Mouse (Mus musculus) hindbrain, embryonic 14.5 days (tissue): ENCODE measurements at regions not wholly inside any gene's neighbourhood (a gene's known extent, or its start where the extent isn't known, plus 50 kb on each side); places are given as distances from the start of the nearest gene placed in this dataset.

ENCODE experiments used
- ATAC-seq: fragments of 200-750 bp; cut with Nextera tagmentation; 2 replicates; pipeline ENCODE4 v1.8.0; 2017; ENCODE audit warnings: moderate number of reproducible peaks, mild to moderate bottlenecking, moderate TSS enrichment, moderate library complexity; ENCODE audit not compliant: low FRiP score
- DNase-seq: peaks from one replicate; pipeline ENCODE4 v3.0.0-alpha.2; 2015; ENCODE audit warnings: low spot score
- H3K27ac ChIP-seq: fragments of 300-500 bp; sonication (generic); 2 replicates; pipeline ENCODE4 v1.5.1; 2014; ENCODE audit warnings: mild to moderate bottlenecking, moderate library complexity
- H3K27me3 ChIP-seq: fragments of 300-500 bp; sonication (generic); 2 replicates; pipeline ENCODE4 v1.6.1; 2014; ENCODE audit warnings: mild to moderate bottlenecking, low read length, mixed read lengths; ENCODE audit not compliant: control insufficient read depth, insufficient read depth
- H3K36me3 ChIP-seq: fragments of 300-500 bp; sonication (generic); replicated peaks from 2 replicates; pipeline ENCODE4 v1.6.1; 2014; ENCODE audit not compliant: control insufficient read depth, insufficient read depth
- H3K4me1 ChIP-seq: fragments of 300-500 bp; sonication (generic); replicated peaks from 2 replicates; pipeline ENCODE4 v1.6.1; 2014; ENCODE audit warnings: antibody characterized with exemption, low read length, mixed read lengths; ENCODE audit not compliant: control insufficient read depth, insufficient read depth
- H3K4me2 ChIP-seq: fragments of 300-500 bp; sonication (generic); replicated peaks from 2 replicates; pipeline ENCODE4 v1.6.1; 2014; ENCODE audit warnings: mild to moderate bottlenecking, moderate library complexity
- H3K4me3 ChIP-seq: fragments of 300-500 bp; sonication (generic); replicated peaks from 2 replicates; pipeline ENCODE4 v1.5.1; 2014; ENCODE audit warnings: mild to moderate bottlenecking, low read length
- H3K9ac ChIP-seq: fragments of 300-500 bp; sonication (generic); 2 replicates; pipeline ENCODE4 v1.6.1; 2014
- H3K9me3 ChIP-seq: fragments of 300-500 bp; sonication (generic); 2 replicates; pipeline ENCODE4 v1.6.1; 2016; ENCODE audit warnings: low read length; ENCODE audit not compliant: control insufficient read depth
- WGBS: fragments of 180-500 bp; shearing (Covaris S2); extraction: QIAGEN DNeasy Blood & Tissue Kit; methylation state at CpG from one replicate; pipeline ENCODE4 v1.1.7; 2014; 5-methylcytosine and 5-hydroxymethylcytosine counted together

- no peak overlapping the region for H3K4me2 ChIP-seq
- H3K4me1 ChIP-seq: no peaks in the 10 kb centered on the region
- H3K27me3 ChIP-seq: no peaks in the 10 kb centered on the region
- H3K36me3 ChIP-seq: no peaks in the 10 kb centered on the region
- no peak overlapping the region for H3K9ac ChIP-seq
- H3K9me3 ChIP-seq: no peaks in the 10 kb centered on the region
- ATAC-seq (no peak), DNase-seq (no peak)
- no peak overlapping the region for H3K4me3 ChIP-seq
- 93% methylated on average over 7 of the region's 7 CpGs for WGBS
- no peak overlapping the region for H3K27ac ChIP-seq
Measured at GRCm38 (mm10) chr12:54446356-54446755, 210.0 kb downstream of the Sptssa start.

- H3K4me2 ChIP-seq: no peak overlapping the region
- no peaks in the 10 kb centered on the region for H3K27me3 ChIP-seq
- H3K9ac ChIP-seq: no peak overlapping the region
- H3K36me3 ChIP-seq: no peaks in the 10 kb centered on the region
- H3K9me3 ChIP-seq: no peaks in the 10 kb centered on the region
- H3K27ac ChIP-seq: no peak overlapping the region
- no peak overlapping the region for H3K4me3 ChIP-seq
- ATAC-seq (no peak), DNase-seq (no peak)
- no peaks in the 10 kb centered on the region for H3K4me1 ChIP-seq
- 45% methylated on average over 4 of the region's 4 CpGs for WGBS
Measured at GRCm38 (mm10) chr12:54444416-54444815, 212.0 kb downstream of the Sptssa start.

- Histone ChIP-seq H3K9me3 (no peaks in the 10 kb centered on the region), H3K4me1 (no peaks in the 10 kb centered on the region), H3K27ac (no peak overlapping the region), H3K36me3 (no peaks in the 10 kb centered on the region), H3K9ac (no peak overlapping the region), H3K4me3 (no peak overlapping the region), H3K27me3 (no peaks in the 10 kb centered on the region), H3K4me2 (no peak overlapping the region)
- 74% methylated on average over 2 of the region's 2 CpGs for WGBS
- no peak for ATAC-seq
- no peak for DNase-seq
Measured at GRCm38 (mm10) chr12:54443285-54443684, 213.1 kb downstream of the Sptssa start.

GRCm38 (mm10) chr12:54442408-54442807 lies 214.0 kb downstream of the Sptssa start:
- no peaks in the 10 kb centered on the region for H3K27me3 ChIP-seq
- H3K36me3 ChIP-seq: no peaks in the 10 kb centered on the region
- no peak for ATAC-seq
- no peak overlapping the region for H3K4me3 ChIP-seq
- H3K4me1 ChIP-seq: no peaks in the 10 kb centered on the region
- no peak for DNase-seq
- no peak overlapping the region for H3K27ac ChIP-seq
- no peak overlapping the region for H3K9ac ChIP-seq
- H3K9me3 ChIP-seq: no peaks in the 10 kb centered on the region
- no peak overlapping the region for H3K4me2 ChIP-seq
- WGBS: 78% methylated on average over 11 of the region's 11 CpGs

- no peak overlapping the region for H3K4me2 ChIP-seq
- H3K36me3 ChIP-seq: no peaks in the 10 kb centered on the region
- no peaks in the 10 kb centered on the region for H3K9me3 ChIP-seq
- no peaks in the 10 kb centered on the region for H3K4me1 ChIP-seq
- ATAC-seq (no peak), DNase-seq (no peak)
- H3K27me3 ChIP-seq: no peaks in the 10 kb centered on the region
- no peak overlapping the region for H3K4me3 ChIP-seq
- no peak overlapping the region for H3K27ac ChIP-seq
- 85% methylated on average over 6 of the region's 6 CpGs for WGBS
- no peak overlapping the region for H3K9ac ChIP-seq
Measured at GRCm38 (mm10) chr12:54440851-54441593, 215.4 kb downstream of the Sptssa start.

GRCm38 (mm10) chr12:54438793-54439192 lies 217.6 kb downstream of the Sptssa start:
- H3K36me3 ChIP-seq: no peaks in the 10 kb centered on the region
- no peak overlapping the region for H3K27ac ChIP-seq
- H3K27me3 ChIP-seq: no peaks in the 10 kb centered on the region
- no peaks in the 10 kb centered on the region for H3K4me1 ChIP-seq
- DNase-seq (no peak), ATAC-seq (no peak)
- 86% methylated on average over 4 of the region's 4 CpGs for WGBS
- H3K9ac ChIP-seq: no peak overlapping the region
- no peak overlapping the region for H3K4me2 ChIP-seq
- H3K4me3 ChIP-seq: no peak overlapping the region
- no peaks in the 10 kb centered on the region for H3K9me3 ChIP-seq

- H3K9me3 ChIP-seq: no peaks in the 10 kb centered on the region
- H3K9ac ChIP-seq: no peak overlapping the region
- no peak for DNase-seq
- 88% methylated on average over 6 of the region's 6 CpGs for WGBS
- H3K4me3 ChIP-seq: no peak overlapping the region
- H3K36me3 ChIP-seq: no peaks in the 10 kb centered on the region
- H3K4me2 ChIP-seq: no peak overlapping the region
- H3K27ac ChIP-seq: no peak overlapping the region
- ATAC-seq: no peak
- H3K4me1 ChIP-seq: no peaks in the 10 kb centered on the region
- no peaks in the 10 kb centered on the region for H3K27me3 ChIP-seq
Measured at GRCm38 (mm10) chr12:54425236-54425635, 221.6 kb upstream of the Egln3 start.

GRCm38 (mm10) chr12:54414829-54415228 lies 211.2 kb upstream of the Egln3 start:
- Histone ChIP-seq H3K4me1 (0 out of 2 replicates have a peak, but pooled peaks cover 4% of the 10 kb centered on the region), H3K36me3 (no peaks in the 10 kb centered on the region), H3K9ac (no peak overlapping the region), H3K27ac (no peak overlapping the region), H3K4me2 (no peak overlapping the region), H3K27me3 (no peaks in the 10 kb centered on the region), H3K9me3 (no peaks in the 10 kb centered on the region), H3K4me3 (no peak overlapping the region)
- 50% methylated on average over 1 of the region's 1 CpGs for WGBS
- DNase-seq (no peak), ATAC-seq (no peak)

GRCm38 (mm10) chr12:54414201-54414600 lies 210.5 kb upstream of the Egln3 start:
- ATAC-seq: no peak
- 88% methylated on average over 5 of the region's 5 CpGs for WGBS
- H3K9ac ChIP-seq: no peak overlapping the region
- H3K4me3 ChIP-seq: no peak overlapping the region
- H3K27me3 ChIP-seq: no peaks in the 10 kb centered on the region
- no peak overlapping the region for H3K27ac ChIP-seq
- H3K36me3 ChIP-seq: no peaks in the 10 kb centered on the region
- DNase-seq: no peak
- no peak overlapping the region for H3K4me2 ChIP-seq
- H3K9me3 ChIP-seq: no peaks in the 10 kb centered on the region
- H3K4me1 ChIP-seq: 0 out of 2 replicates have a peak, but pooled peaks cover 4% of the 10 kb centered on the region
